Mouse (Mus musculus) urinary bladder, postnatal 14 days (tissue): ENCODE results near the gene Mcu.

Experiments
- DNase-seq: peaks from one replicate; pipeline ENCODE4 v3.0.0; 2021; ENCODE audit warnings: low spot score

The Mcu gene

GRCm38 (mm10) chr10:59494044-59494443 lies 122.4 kb downstream of the Mcu start:
- peak; percentile 52 for DNase-seq

- DNase-seq: no peak
Observed at GRCm38 (mm10) chr10:59490920-59491319, 125.6 kb downstream of the Mcu start.

GRCm38 (mm10) chr10:59489411-59489810 lies 127.1 kb downstream of the Mcu start:
- DNase-seq: peak; percentile 20

DNA sequence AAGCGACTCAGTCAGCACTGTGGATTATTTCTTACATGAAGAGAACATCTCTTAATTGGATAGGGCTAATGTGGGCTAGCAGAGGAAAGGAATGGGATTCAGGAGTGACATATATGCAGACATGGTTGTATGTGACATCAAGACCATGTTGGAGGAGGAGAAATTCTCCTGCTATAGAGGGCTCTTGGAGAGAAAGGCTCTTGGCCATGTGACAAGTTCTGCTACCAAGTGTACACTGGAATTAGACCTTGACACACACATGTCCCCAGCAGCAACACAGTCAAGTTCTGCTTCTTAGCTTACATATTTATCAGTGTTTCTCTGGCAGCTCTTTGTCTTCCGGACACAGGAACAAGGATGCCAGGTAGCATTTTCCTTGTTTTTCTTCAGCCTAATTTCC lies 129.1 kb downstream of the Mcu start:
- no peak for DNase-seq

- DNase-seq: no peak
Observed at GRCm38 (mm10) chr10:59484318-59484717, 132.2 kb downstream of the Mcu start.

GRCm38 (mm10) chr10:59481381-59481780 lies 135.1 kb downstream of the Mcu start:
- DNase-seq: no peak

DNA sequence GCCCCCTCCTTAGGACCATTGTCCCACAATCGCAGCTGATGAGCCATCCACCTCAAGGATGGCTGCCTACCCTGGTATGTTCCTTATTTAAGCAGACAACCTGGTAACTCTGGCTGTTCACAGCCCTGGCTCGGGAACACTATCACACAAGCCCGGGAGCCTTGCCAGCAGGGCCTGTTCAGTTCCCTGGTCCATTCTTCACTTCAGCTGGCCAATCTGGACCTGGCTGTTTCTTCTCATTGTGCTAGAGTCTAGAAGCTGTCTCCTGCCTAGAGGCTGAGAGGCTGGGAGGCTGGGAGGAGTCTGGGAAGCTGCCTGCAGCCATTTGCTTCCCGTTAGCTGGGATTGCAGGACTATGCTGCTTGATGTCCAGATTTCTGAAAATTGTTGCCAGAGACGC lies 146.0 kb downstream of the Mcu start:
- peak; percentile 18 for DNase-seq

DNA sequence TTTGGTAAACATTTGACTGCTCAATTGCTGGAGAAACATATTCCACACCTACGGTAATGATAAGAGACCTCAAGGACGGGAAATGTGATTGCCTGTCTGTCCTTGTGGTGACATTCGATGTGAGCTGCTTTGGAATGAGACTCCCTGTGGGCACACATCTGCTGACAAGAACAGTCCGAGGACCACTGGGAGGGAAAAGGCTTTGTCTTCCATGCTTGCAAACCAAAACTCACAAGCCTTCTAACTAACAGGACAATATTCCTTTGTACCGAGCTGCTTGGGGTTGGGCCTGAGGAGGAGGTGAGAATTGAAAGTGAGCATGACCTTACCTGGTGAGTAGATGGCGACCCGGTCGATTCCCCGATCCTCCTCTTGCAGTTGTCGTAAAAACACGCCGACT lies 149.2 kb downstream of the Mcu start:
- DNase-seq: no peak

- no peak for DNase-seq
Observed at GRCm38 (mm10) chr10:59466626-59467025, 149.9 kb downstream of the Mcu start.

DNA sequence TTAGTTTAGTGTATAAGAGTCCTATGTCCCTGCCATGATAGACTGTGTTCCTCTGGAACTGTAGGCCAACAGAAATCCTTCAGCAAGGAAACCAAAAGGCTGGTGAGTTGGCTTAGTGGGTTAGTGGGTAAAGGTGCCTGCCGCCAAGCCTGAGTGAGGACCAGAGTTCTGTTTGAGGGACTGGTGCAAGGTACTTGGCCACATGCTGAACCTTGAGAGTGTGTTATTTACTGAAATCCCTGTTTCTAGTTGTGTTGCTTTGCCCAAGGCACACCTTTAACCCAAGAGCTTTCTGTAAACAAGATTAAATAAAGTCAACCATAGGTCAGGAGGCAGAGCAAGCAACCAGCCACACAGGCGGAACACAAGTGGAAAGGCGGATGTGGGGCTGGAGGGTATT lies 150.9 kb downstream of the Mcu start:
- no peak for DNase-seq

DNA sequence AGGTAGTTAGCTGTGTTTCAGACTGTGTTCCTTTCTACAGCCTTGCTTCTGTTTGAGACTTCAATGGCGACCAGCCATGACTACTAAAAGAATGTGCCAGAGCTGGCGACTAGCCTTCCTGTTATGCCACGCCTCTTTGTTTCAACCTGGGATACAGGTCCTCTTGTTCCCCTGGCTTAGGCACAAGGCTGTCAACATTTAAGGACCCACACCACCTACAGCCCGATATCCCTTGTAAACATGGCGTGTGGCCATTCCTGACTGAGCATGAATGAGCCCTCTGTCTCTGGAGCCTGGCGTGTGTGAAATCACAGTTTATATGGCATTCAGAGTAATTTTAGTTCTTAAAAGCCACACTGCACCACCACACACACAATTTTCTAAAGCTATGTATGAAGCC lies 154.2 kb downstream of the Mcu start:
- DNase-seq: no peak

DNA sequence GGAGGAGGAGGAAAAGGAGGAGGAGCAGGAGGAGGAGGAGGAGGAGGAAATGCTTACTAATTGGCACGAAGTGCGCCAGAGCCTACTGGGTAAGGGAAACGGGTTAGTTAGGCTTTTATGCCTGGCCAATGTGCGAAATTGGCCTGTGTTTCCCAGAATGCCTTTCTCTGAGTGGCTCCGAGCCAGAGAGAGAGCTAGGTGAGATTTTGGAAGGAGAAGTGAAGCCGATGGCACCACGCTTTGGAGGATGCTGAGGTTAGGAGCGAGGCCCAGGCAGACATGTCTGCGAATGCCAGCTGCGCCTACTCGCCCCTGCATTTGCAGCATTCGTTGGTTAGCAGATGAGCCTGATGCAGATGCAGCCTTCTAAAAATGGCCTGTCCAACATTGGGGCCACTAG lies 156.7 kb downstream of the Mcu start:
- no peak for DNase-seq

GRCm38 (mm10) chr10:59454631-59455030 lies 161.9 kb downstream of the Mcu start:
- no peak for DNase-seq

- no peak for DNase-seq
Observed at GRCm38 (mm10) chr10:59451839-59452238, 164.7 kb downstream of the Mcu start.

DNA sequence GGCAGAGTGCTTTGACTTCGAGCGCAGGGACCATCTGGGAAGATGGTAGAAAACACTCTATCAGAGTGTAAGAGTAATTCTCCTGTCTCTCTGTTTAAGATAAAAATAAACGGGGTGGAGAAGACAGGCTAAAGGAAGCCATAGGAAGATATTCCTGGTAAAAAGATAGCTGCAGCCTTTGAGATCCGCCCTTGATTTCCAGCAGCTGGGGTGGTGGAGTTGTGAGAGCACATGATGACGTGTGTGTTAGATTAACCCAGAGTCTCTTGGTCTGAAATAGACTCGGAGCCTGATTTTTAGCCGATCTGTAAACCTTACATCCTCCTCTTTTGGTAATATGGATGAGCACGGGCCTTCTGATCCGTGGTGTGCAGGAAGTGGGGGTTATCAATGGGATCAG lies 168.9 kb downstream of the Mcu start:
- DNase-seq: no peak

DNA sequence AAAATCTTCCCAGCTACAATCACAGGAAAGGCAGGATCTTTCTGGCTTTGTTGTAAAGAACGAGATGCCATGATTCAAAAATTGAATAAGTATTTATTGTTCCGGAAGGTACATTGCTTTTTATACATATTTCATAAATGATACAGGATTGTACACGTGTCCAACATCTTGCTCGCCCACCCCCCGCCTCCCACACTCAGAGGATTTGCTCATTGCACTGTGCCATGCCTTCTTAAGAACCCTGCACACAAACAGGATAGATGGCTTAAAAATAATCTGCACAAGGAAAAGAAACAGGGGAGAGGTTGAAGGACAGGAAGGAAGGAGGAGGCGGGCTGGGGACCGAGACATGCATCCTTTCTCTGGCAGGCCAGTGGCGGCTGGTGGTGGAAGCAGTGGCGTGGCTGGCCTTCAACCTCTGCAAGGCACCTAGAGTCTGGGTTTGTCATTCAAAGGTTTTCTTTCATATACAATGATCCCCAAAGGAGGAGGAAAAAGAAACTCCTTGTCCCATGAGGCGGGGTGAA lies 169.5 kb downstream of the Mcu start:
- DNase-seq: no peak

DNA sequence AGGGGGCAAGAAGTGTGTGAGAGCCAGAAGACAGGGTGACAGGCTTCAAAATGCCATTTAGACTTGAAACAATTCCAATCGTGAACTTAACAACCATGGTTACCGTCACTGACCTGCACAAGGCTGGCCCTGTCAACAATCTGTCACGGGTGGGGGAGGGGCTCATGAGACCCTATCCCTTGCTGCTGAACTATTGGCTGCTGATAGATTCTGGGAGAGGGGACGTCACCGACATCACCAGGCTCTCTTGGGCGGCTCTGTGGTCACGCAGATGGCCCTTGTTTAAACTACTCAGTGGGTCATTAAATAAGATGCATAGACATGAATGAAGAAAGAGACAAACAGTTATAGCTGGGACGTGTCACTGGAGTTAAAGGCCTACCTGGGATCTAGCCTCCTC lies 171.9 kb downstream of the Mcu start:
- DNase-seq: no peak

- no peak for DNase-seq
Observed at GRCm38 (mm10) chr10:59444106-59444505, 172.4 kb downstream of the Mcu start.

GRCm38 (mm10) chr10:59443212-59443611 lies 173.3 kb downstream of the Mcu start:
- no peak for DNase-seq

DNA sequence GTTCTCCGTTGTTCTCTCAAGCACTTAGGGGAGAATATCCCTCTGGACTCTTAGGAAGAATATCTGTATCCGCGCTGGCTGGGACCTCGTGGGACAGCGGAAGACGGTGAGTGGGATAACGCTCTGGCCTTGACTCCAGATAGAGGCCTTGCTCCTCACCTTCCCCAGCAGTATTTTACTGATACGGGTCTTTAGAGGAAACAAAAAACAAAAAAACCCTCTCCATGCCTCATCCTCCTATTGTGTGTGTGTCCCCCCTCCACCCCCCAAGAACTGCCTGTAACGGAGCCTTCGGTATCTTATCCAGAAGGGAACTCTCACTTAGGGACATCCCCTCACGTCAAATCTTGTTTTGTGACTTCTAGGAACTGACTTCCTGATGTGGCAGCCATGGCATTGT lies 174.8 kb downstream of the Mcu start, which contains the start of gene Oit3:
Gene Oit3, minus strand, starts transcription at position 44 of the 400 bp plus-strand sequence.
- no peak for DNase-seq

- DNase-seq: no peak
Observed at GRCm38 (mm10) chr10:59440177-59440576, 176.3 kb downstream of the Mcu start.

DNA sequence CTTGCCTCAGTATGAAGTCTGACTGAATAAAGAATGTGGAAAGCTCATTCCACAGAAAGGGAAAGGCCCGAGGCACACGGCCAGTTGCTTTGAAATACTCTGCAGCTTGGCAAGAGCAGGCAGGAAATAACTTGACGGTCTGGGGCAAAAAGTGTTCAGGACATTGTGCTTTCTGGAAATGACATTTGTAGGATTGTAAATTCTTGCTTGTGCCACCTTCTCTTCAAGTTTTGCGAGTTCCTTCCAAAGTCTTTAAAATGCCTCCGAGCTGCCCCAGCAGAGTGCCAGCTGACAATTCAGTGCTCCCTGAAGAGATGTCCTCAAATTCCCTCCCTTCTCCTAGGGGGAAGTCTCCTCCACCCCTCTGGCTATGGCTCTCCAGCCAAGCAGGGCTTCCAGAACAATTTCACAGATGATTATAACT lies 177.0 kb downstream of the Mcu start:
- peak; percentile 74 for DNase-seq

- DNase-seq: no peak
Observed at GRCm38 (mm10) chr10:59438651-59439050, 177.8 kb downstream of the Mcu start.

- no peak for DNase-seq
Observed at GRCm38 (mm10) chr10:59435746-59436145, 180.7 kb downstream of the Mcu start.
